Comparison of ENCODE assay signal across 9 mouse cellular contexts in the genomic region with DNA sequence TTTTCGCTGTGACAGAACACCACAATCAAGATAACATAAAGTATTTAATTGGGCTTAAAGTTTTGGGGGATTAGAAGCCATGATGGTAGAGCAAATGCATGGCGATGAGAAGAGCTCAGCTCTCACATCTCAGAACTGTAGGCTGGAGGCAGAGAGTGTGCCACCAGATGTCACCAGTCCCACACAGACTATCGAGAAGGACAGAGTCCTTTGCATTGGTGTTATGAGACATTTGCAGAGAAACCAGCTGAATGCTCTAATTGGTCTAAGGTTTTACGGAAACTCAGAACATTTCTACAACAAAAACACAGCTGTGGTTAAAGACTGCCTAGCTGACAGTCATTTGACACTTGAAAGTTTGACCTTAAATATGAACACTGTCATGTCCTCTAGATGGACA. TPM values are rescaled to one million over a fixed set of nuclear protein-coding genes. Genes with fewer than 3 reads are reported as not detected.
A peak's percentile ranks its signal among the peaks of the same experiment; 100 is the strongest.
DNase-seq lines count a peak whose midpoint lies in the region; ATAC-seq and TF ChIP-seq lines count a peak whose summit lies in the region.
"Had no signal": no experiment of that assay in that cellular context is flagged by ENCODE, and none has a peak within 500 bp of the region (broad histone marks: within the 10 kb centered on the region; RNA-seq: fewer than 3 reads in every experiment).

No protein-coding gene starts in this region.

- H3K9me3 ChIP-seq in kidney, embryonic 14.5 days (ENCODE audit: control insufficient read depth, low read length) = no peaks in the 10 kb centered on the region
- no peaks in the 10 kb centered on the region for H3K9me3 ChIP-seq in midbrain, embryonic 11.5 days (ENCODE audit: control insufficient read depth, low read length)
- H3K9me3 ChIP-seq in forebrain, embryonic 10.5 days = no peaks in the 10 kb centered on the region
- H3K9me3 ChIP-seq: liver, embryonic 15.5 days had no signal

- H3K36me3 ChIP-seq in kidney, embryonic 14.5 days (ENCODE audit: control insufficient read depth, insufficient read depth, low read length) = no peaks in the 10 kb centered on the region; the same call in 1 of the 2 replicates
- peaks cover 79% of the 10 kb centered on the region for H3K36me3 ChIP-seq in C2C12 (ENCODE audit: control insufficient read depth, insufficient read depth)
- no peaks in the 10 kb centered on the region for H3K36me3 ChIP-seq in midbrain, embryonic 11.5 days (ENCODE audit: control insufficient read depth, insufficient read depth, low read length)
- no peaks in the 10 kb centered on the region for H3K36me3 ChIP-seq in forebrain, embryonic 10.5 days (replicated peaks)
- H3K36me3 ChIP-seq: liver, embryonic 15.5 days had no signal

- ATAC-seq in kidney, embryonic 14.5 days (ENCODE audit: low FRiP score, low TSS enrichment) = 0 out of 2 replicates have a peak, but pooled peaks have one; percentile 25
- ATAC-seq in midbrain, embryonic 11.5 days (ENCODE audit: low FRiP score) = no peak

- no peak overlapping the region for H3K4me3 ChIP-seq in kidney, embryonic 14.5 days (ENCODE audit: low read length)
- H3K4me3 ChIP-seq in C2C12 (ENCODE audit: insufficient read depth, poor library complexity, severe bottlenecking) = no peak overlapping the region
- H3K4me3 ChIP-seq in embryonic fibroblast, embryonic 13.5 days (ENCODE audit: insufficient read depth, low read length) = no peak overlapping the region
- no peak overlapping the region for H3K4me3 ChIP-seq in midbrain, embryonic 11.5 days (ENCODE audit: low read depth, low read length)
- no peak overlapping the region for H3K4me3 ChIP-seq in forebrain, embryonic 10.5 days
- H3K4me3 ChIP-seq: liver, embryonic 15.5 days had no signal

- no peak overlapping the region; the same call in 1 of the 2 replicates for H3K27ac ChIP-seq in kidney, embryonic 14.5 days (ENCODE audit: low read depth, low read length)
- peak overlapping the region; percentile 87 for H3K27ac ChIP-seq in embryonic fibroblast, embryonic 13.5 days (ENCODE audit: insufficient read depth, low read length)
- no peak overlapping the region for H3K27ac ChIP-seq in midbrain, embryonic 11.5 days (ENCODE audit: low read depth, low read length)
- no peak overlapping the region for H3K27ac ChIP-seq in forebrain, embryonic 10.5 days
- H3K27ac ChIP-seq: liver, embryonic 15.5 days had no signal

- peaks cover 90% of the 10 kb centered on the region for H3K79me2 ChIP-seq in C2C12 (ENCODE audit: control insufficient read depth, insufficient read depth)

- no peak overlapping the region for H3ac ChIP-seq in C2C12 (ENCODE audit: control insufficient read depth, insufficient read length, low read depth)

- TF ChIP-seq CTCF in C2C12 (IDR thresholded peaks at IDR 0.05; ENCODE audit: control insufficient read depth, insufficient read depth, insufficient read length) = peak; percentile 44
- TF ChIP-seq CTCF in embryonic fibroblast, embryonic 13.5 days (IDR thresholded peaks at IDR 0.05; ENCODE audit: borderline replicate concordance, insufficient read depth, low read length) = peak; percentile 44; the same call in 1 of the 2 replicates

- DNase-seq in embryo, embryonic 10.5 days (ENCODE audit: low spot score) = peak; percentile 8
- DNase-seq in embryo, embryonic 10 days (ENCODE audit: low spot score) = no peak
- no peak for DNase-seq in kidney, adult 18-20 months
- DNase-seq in midbrain, embryonic 11.5 days (ENCODE audit: low spot score, missing footprints) = no peak
- no peak for DNase-seq in forebrain, embryonic 10.5 days (ENCODE audit: extremely low spot score, low spot score)

- H3K27me3 ChIP-seq in kidney, embryonic 14.5 days (ENCODE audit: control insufficient read depth, insufficient read depth, low read length) = no peaks in the 10 kb centered on the region
- no peaks in the 10 kb centered on the region for H3K27me3 ChIP-seq in C2C12 (ENCODE audit: control insufficient read depth, insufficient read depth, insufficient read length)
- no peaks in the 10 kb centered on the region for H3K27me3 ChIP-seq in midbrain, embryonic 11.5 days (ENCODE audit: control insufficient read depth, insufficient read depth, low read length)
- no peaks in the 10 kb centered on the region for H3K27me3 ChIP-seq in forebrain, embryonic 10.5 days (ENCODE audit: poor library complexity, severe bottlenecking)
- H3K27me3 ChIP-seq: liver, embryonic 15.5 days had no signal

- no peak overlapping the region for H3K9ac ChIP-seq in kidney, embryonic 14.5 days (ENCODE audit: low read depth, low read length)
- H3K9ac ChIP-seq in midbrain, embryonic 11.5 days (ENCODE audit: low read length) = no peak overlapping the region
- H3K9ac ChIP-seq: liver, embryonic 15.5 days had no signal

- no peak for TF ChIP-seq POLR2A in embryonic fibroblast, embryonic 13.5 days (IDR thresholded peaks at IDR 0.05; ENCODE audit: low read depth, low read length)

- H3K4me1 ChIP-seq in kidney, embryonic 14.5 days (ENCODE audit: control insufficient read depth, insufficient read depth, low read length) = no peaks in the 10 kb centered on the region
- peaks cover 39% of the 10 kb centered on the region for H3K4me1 ChIP-seq in embryonic fibroblast, embryonic 13.5 days (ENCODE audit: control insufficient read depth, insufficient read depth, low read length)
- H3K4me1 ChIP-seq in midbrain, embryonic 11.5 days (ENCODE audit: control insufficient read depth, insufficient read depth, low read length) = no peaks in the 10 kb centered on the region
- H3K4me1 ChIP-seq in forebrain, embryonic 10.5 days = no peaks in the 10 kb centered on the region
- H3K4me1 ChIP-seq: liver, embryonic 15.5 days had no signal

- no peak overlapping the region for H3K4me2 ChIP-seq in kidney, embryonic 14.5 days (replicated peaks; ENCODE audit: low read depth, low read length)
- H3K4me2 ChIP-seq in midbrain, embryonic 11.5 days = no peak overlapping the region
- H3K4me2 ChIP-seq: liver, embryonic 15.5 days had no signal

- H3K79me3 ChIP-seq in C2C12 (ENCODE audit: low read depth) = peaks cover 49% of the 10 kb centered on the region

- WGBS in kidney, embryonic 14.5 days = 70% methylated on average over 4 of the region's 4 CpGs
- WGBS in midbrain, embryonic 11.5 days = 89% methylated on average over 4 of the region's 4 CpGs
- WGBS in forebrain, embryonic 10.5 days = 88% methylated on average over 4 of the region's 4 CpGs

TF ChIP-seq in C2C12, 6 proteins besides CTCF, POLR2A, EP300 and RAD21:
- TF ChIP-seq MYOD1 (IDR thresholded peaks at IDR 0.05; ENCODE audit: control insufficient read depth, insufficient read length, low read depth) (no peak), MAX (IDR thresholded peaks at IDR 0.05) (no peak), MYOG (IDR thresholded peaks at IDR 0.05; ENCODE audit: control insufficient read depth, extremely low read depth, insufficient read length) (no peak), CEBPB (IDR thresholded peaks at IDR 0.05; ENCODE audit: low read depth) (no peak), FOSL1 (IDR thresholded peaks at IDR 0.05; ENCODE audit: insufficient read depth, low read length, poor library complexity, severe bottlenecking) (no peak), USF1 (IDR thresholded peaks at IDR 0.05; ENCODE audit: low read depth) (no peak)

RNA-seq across cellular contexts. Expression of a gene that starts 44.8 kb away (rescaled TPM):
- 21.0 and 34.1 TPM in 2 replicates for polyA plus RNA-seq in kidney, embryonic 14.5 days (2014; fragmentation: Nextera tagmentation; extraction: Ambion mirVana)
- 6.6 TPM for polyA plus RNA-seq in C2C12 (2012; fragmentation: generic; extraction: Trizol)
- 16.7 and 18.9 TPM in 2 replicates for polyA plus RNA-seq in embryonic fibroblast, embryonic 13.5 days (2011; ENCODE audit: insufficient read length, low read depth, missing spikeins)
- polyA plus RNA-seq in midbrain, embryonic 11.5 days (2014; fragmentation: Nextera tagmentation; extraction: Ambion mirVana) = 41.7 and 48.1 TPM in 2 replicates
- polyA plus RNA-seq in forebrain, embryonic 10.5 days (2016; fragmentation: Nextera tagmentation; extraction: Ambion mirVana) = 40.5 and 44.1 TPM in 2 replicates

RNA-seq across cellular contexts. Expression of a gene that starts 44.8 kb away (rescaled TPM):
- 6.7 and 13.6 TPM in 2 replicates for polyA plus RNA-seq in kidney, embryonic 14.5 days (2014; fragmentation: Nextera tagmentation; extraction: Ambion mirVana)
- 9.5 TPM for polyA plus RNA-seq in C2C12 (2012; fragmentation: generic; extraction: Trizol)
- 15.1 and 15.5 TPM in 2 replicates for polyA plus RNA-seq in embryonic fibroblast, embryonic 13.5 days (2011; ENCODE audit: insufficient read length, low read depth, missing spikeins)
- 13.3 and 13.8 TPM in 2 replicates for polyA plus RNA-seq in midbrain, embryonic 11.5 days (2014; fragmentation: Nextera tagmentation; extraction: Ambion mirVana)
- 13.2 and 13.6 TPM in 2 replicates for polyA plus RNA-seq in forebrain, embryonic 10.5 days (2016; fragmentation: Nextera tagmentation; extraction: Ambion mirVana)

RNA-seq across cellular contexts. Expression of a gene that starts 53.5 kb away (rescaled TPM):
- polyA plus RNA-seq in kidney, embryonic 14.5 days (2014; fragmentation: Nextera tagmentation; extraction: Ambion mirVana) = 74.1 and 87.6 TPM in 2 replicates
- 135 TPM for polyA plus RNA-seq in C2C12 (2012; fragmentation: generic; extraction: Trizol)
- 92.1 and 137 TPM in 2 replicates for polyA plus RNA-seq in embryonic fibroblast, embryonic 13.5 days (2011; ENCODE audit: insufficient read length, low read depth, missing spikeins)
- 6.5 and 8.2 TPM in 2 replicates for polyA plus RNA-seq in midbrain, embryonic 11.5 days (2014; fragmentation: Nextera tagmentation; extraction: Ambion mirVana)
- polyA plus RNA-seq in forebrain, embryonic 10.5 days (2016; fragmentation: Nextera tagmentation; extraction: Ambion mirVana) = 4.6 and 4.7 TPM in 2 replicates
